Mouse (Mus musculus): ENCODE data around the gene Syt9.

The Syt9 gene

GRCm38 (mm10) chr7:107547872-107548271 lies 177.3 kb downstream of the Syt9 start:
- no peak for DNase-seq

- DNase-seq = no peak
These were observed 182.9 kb downstream of the Syt9 start for GRCm38 (mm10) chr7:107553461-107553860.

GRCm38 (mm10) chr7:107555906-107556305 lies 185.4 kb downstream of the Syt9 start:
- no peak for DNase-seq

- no peak for DNase-seq
These were observed 190.1 kb downstream of the Syt9 start for GRCm38 (mm10) chr7:107560675-107561074.

- no peak for DNase-seq
These were observed 191.1 kb downstream of the Syt9 start for GRCm38 (mm10) chr7:107561584-107561983.

GRCm38 (mm10) chr7:107563727-107564126 lies 193.2 kb downstream of the Syt9 start:
- DNase-seq = no peak

- DNase-seq = peak; percentile 50
These were observed 196.7 kb downstream of the Syt9 start, which contains the start of gene Olfml1 for GRCm38 (mm10) chr7:107567261-107567671. Gene Olfml1, plus strand, starts transcription at chr7:107567446.

GRCm38 (mm10) chr7:107567674-107568073 lies 197.1 kb downstream of the Syt9 start:
- no peak for DNase-seq

- no peak for DNase-seq
These were observed 198.4 kb downstream of the Syt9 start for GRCm38 (mm10) chr7:107568971-107569370.

GRCm38 (mm10) chr7:107573856-107574255 lies 203.3 kb downstream of the Syt9 start:
- no peak for DNase-seq

GRCm38 (mm10) chr7:107574276-107574675 lies 203.7 kb downstream of the Syt9 start:
- DNase-seq = peak; percentile 4

- DNase-seq = peak; percentile 6
These were observed 222.1 kb downstream of the Syt9 start for GRCm38 (mm10) chr7:107592641-107593040.

GRCm38 (mm10) chr7:107593904-107594303 lies 223.4 kb downstream of the Syt9 start:
- DNase-seq = no peak

- DNase-seq = peak; percentile 68
These were observed 223.9 kb downstream of the Syt9 start for GRCm38 (mm10) chr7:107594325-107594856.

- peak; percentile 98 for DNase-seq
These were observed 224.4 kb downstream of the Syt9 start, which contains the start of gene Ppfibp2 for GRCm38 (mm10) chr7:107594857-107595402. Gene Ppfibp2, plus strand, starts transcription at chr7:107595207.

- no peak for DNase-seq
These were observed 224.9 kb downstream of the Syt9 start for GRCm38 (mm10) chr7:107595426-107595825.

GRCm38 (mm10) chr7:107596753-107597152 lies 226.2 kb downstream of the Syt9 start:
- DNase-seq = peak; percentile 36

GRCm38 (mm10) chr7:107597956-107598355 lies 227.4 kb downstream of the Syt9 start:
- no peak for DNase-seq
